Mouse (Mus musculus) megakaryocyte, embryonic 14.5 days (primary cell): ENCODE measurements around the gene Gm11555. TPM values are rescaled to one million over a fixed set of nuclear protein-coding genes. Genes with fewer than 3 reads are reported as not detected.
"Not testable (repeated sequence)": the region's sequence is repeated elsewhere in the genome, so short reads cannot be mapped to it uniquely, and the experiment has no call there.

Experiments used
- H3K27me3 ChIP-seq: replicated peaks from 2 replicates; pipeline ENCODE3; 2012; ENCODE audit warnings: inconsistent platforms
- H3K36me3 ChIP-seq: replicated peaks from 2 replicates; pipeline ENCODE3; 2012; ENCODE audit warnings: low read length, inconsistent platforms, mixed read lengths
- H3K4me1 ChIP-seq: 2 replicates; pipeline ENCODE4 v1.6.1; 2012; ENCODE audit warnings: inconsistent platforms
- H3K4me3 ChIP-seq: replicated peaks from 2 replicates; pipeline ENCODE3; 2012; ENCODE audit warnings: moderate library complexity, mild to moderate bottlenecking, inconsistent platforms
- H3K9me3 ChIP-seq: 2 replicates; pipeline ENCODE4 v1.6.1; 2012; ENCODE audit warnings: inconsistent platforms
- FLI1 ChIP-seq: IDR thresholded peaks from 2 replicates; pipeline ENCODE4 v1.6.1; 2012; ENCODE audit warnings: low read length, inconsistent platforms, mixed read lengths
- GATA1 ChIP-seq: IDR thresholded peaks from 3 replicates; pipeline ENCODE4 v1.6.1; 2012; ENCODE audit warnings: mixed read lengths, low read length, inconsistent platforms, borderline replicate concordance
- polyA plus RNA-seq: library from polyadenylated mRNA; stranded (reverse); fragments of >175 nt; gene quantifications from 2 replicates; pipeline ENCODE4 v1.2.3, GENCODE M21; 2012; ENCODE audit warnings: low replicate concordance; ENCODE audit not compliant: insufficient read depth

Gm11555 gene
- not detected in 2 replicates for polyA plus RNA-seq

DNA sequence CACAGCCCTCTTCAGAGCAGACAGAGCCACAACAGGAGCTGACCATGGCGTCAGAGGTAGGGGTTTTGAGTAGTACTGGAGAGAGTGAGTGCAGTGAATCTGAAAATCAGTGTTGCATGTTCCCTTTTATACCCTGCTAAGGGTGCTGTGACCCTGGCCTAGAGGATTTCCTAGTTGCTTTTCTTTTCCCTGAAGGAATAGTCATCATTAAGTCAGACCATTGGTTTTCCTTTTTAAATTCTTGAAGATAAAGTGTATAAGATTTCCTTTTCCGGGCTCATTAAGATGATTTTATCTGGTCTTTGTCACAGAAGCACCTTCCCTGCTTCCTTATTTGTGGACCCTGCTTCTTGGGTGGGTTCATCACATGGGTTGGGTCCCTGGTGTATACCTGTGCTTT is at the start of gene Gm11555:
Gm11555 (minus strand) TSS at position 101 of the 400 bp plus-strand sequence.
- H3K4me3 ChIP-seq, result no peak within 1 kb of the TSS
- no peaks in the 10 kb centered on the region for H3K4me1 ChIP-seq
- no peaks in the 10 kb centered on the region for H3K9me3 ChIP-seq
- no peak for TF ChIP-seq GATA1
- TF ChIP-seq FLI1, result no peak
- no peaks in the 10 kb centered on the region for H3K27me3 ChIP-seq
- no peaks in the 10 kb centered on the region for H3K36me3 ChIP-seq

- H3K4me1 ChIP-seq, result no peaks in the 10 kb centered on the region
- no peak within 1 kb of the TSS for H3K4me3 ChIP-seq
- H3K9me3 ChIP-seq, result no peaks in the 10 kb centered on the region
- TF ChIP-seq FLI1 (no peak), GATA1 (no peak)
- H3K27me3 ChIP-seq, result no peaks in the 10 kb centered on the region
- H3K36me3 ChIP-seq, result no peaks in the 10 kb centered on the region
These were observed 40.4 kb upstream of the Gm11555 start, which contains the start of gene Gm14190 for GRCm38 (mm10) chr11:99690463-99690862. Gene Gm14190, minus strand, starts transcription at chr11:99690740.

DNA sequence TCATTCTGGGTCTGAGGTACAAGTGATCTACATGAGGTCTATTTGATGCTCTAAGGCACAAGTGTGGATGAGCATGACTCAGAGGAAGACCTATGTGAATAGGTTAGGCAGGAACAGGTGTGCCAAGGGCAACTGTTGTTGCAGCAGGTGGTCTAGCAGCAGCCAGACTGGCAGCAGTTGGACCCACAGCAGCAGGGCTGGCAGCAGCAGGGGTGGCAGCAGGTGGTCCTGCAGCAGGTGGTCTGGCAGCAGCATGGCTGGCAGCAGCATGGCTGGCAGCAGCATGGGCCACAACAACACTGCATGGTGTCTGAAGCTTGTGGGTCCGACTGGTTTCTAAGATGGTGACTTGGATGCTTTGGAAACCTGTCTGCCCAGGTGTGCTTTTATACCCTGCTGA is 35.2 kb upstream of the Gm11555 start:
- H3K27me3 ChIP-seq, H3K4me1 ChIP-seq, H3K4me3 ChIP-seq, H3K9me3 ChIP-seq, H3K36me3 ChIP-seq: not testable (repeated sequence)

GRCm38 (mm10) chr11:99683481-99683880 is 33.4 kb upstream of the Gm11555 start:
- no peaks in the 10 kb centered on the region for H3K27me3 ChIP-seq
- TF ChIP-seq GATA1 (no peak), FLI1 (no peak)
- peak overlapping the region; percentile 54 for H3K4me3 ChIP-seq
- H3K4me1 ChIP-seq, result no peaks in the 10 kb centered on the region
- H3K36me3 ChIP-seq, result no peaks in the 10 kb centered on the region
- no peaks in the 10 kb centered on the region for H3K9me3 ChIP-seq

DNA sequence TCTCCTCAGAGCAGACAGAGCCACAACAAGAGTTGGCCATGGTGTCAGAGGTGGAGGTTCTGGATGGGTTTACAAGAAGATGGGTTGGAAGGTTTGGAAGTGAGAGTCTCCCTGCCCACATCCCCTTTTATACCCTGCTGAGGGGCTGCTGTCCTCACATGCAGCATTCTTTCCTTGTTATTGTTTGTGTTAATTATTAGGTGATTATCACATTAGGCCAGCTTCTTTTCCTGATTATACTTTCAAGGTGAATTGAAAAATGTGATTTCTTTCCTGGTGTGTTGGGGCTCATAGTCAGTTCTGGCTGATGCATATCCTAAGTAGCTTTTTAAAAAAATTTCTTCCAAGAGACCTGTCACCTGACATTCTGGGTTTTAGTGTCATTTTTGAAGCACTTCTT is 15.8 kb upstream of the Gm11555 start, which contains the start of gene Krtap4-6:
Krtap4-6 (minus strand) TSS at position 101 of the 400 bp plus-strand sequence.
- TF ChIP-seq GATA1 (no peak), FLI1 (no peak)
- Histone ChIP-seq H3K27me3 (no peaks in the 10 kb centered on the region), H3K36me3 (no peaks in the 10 kb centered on the region), H3K9me3 (0 out of 2 replicates have a peak, but pooled peaks cover 3% of the 10 kb centered on the region), H3K4me3 (no peak within 1 kb of the TSS), H3K4me1 (no peaks in the 10 kb centered on the region)

DNA sequence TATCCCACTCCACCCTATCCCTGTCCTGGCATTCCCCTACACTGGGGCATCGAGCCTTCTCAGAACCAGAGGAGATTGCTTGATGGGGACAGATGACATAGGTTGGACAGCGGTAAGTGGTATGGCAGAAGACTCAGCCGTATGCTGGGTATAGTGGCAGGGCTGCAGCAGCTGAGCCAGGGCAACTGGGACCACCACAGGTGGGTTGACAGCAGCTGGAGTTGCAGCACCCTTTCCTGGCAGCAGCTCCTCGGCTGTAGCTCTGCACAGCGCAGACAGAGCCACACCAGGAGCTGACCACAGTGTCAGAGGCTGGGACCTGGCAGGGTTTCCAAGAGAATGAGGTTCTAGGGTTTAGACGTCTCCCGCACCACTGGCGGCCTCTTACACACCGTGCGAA is 12.8 kb upstream of the Gm11555 start:
- Histone ChIP-seq H3K4me3 (no peak overlapping the region), H3K9me3 (0 out of 2 replicates have a peak, but pooled peaks cover 3% of the 10 kb centered on the region), H3K4me1 (no peaks in the 10 kb centered on the region), H3K27me3 (no peaks in the 10 kb centered on the region), H3K36me3 (no peaks in the 10 kb centered on the region)
- TF ChIP-seq FLI1, result no peak
- no peak for TF ChIP-seq GATA1

DNA sequence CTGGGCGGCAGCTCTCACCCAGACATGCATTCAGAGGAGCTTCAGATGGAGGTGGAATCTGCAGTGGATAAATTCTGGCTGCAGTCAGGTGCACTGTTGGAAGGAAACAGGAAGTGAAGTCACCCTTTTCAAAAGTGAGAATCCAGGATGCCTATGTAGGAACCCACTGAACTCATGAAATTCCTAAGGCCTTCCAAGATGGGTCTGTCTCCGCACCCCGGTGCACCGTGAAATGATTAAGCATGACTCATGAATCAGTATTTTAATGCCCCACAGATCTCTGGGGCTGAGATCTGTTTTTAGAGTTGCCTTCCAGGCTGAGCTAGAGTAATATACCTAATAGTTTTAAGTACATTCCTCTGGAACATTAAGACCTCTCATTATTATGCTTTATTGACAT is 9.2 kb upstream of the Gm11555 start:
- Histone ChIP-seq H3K9me3 (0 out of 2 replicates have a peak, but pooled peaks cover 3% of the 10 kb centered on the region), H3K27me3 (no peaks in the 10 kb centered on the region), H3K36me3 (no peaks in the 10 kb centered on the region), H3K4me1 (no peaks in the 10 kb centered on the region), H3K4me3 (no peak overlapping the region)
- TF ChIP-seq GATA1 (no peak), FLI1 (no peak)

DNA sequence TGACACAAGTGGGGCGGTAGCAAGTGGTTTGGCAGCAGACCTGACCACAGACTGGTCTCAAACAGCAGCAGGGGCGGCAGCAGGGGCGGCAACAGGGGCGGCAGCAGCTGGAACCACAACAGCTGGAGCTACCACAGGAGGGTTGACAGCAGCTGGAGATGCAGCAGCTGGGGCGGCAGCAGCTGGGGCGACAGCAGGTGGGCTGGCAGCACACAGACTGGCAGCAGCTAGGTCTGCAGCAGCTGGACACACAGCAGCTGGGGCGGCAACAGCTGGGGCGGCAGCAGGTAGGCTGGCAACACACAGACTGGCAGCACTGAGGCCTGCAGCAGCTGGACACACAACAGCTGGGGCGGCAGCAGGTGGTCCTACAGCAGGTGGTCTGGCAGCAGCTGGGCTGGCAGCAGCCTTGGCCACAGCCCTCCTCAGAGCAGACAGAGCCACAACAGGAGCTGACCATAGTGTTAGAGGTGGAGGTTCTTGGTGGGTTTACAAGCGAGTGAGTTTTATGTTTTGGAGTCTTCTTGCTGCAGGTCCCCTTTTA is 8.5 kb upstream of the Gm11555 start, which contains the start of gene Gm11563:
Gm11563 (minus strand) TSS at position 494 of the 544 bp plus-strand sequence.
- not testable (repeated sequence) for H3K36me3 ChIP-seq, H3K9me3 ChIP-seq, H3K27me3 ChIP-seq, H3K4me3 ChIP-seq, H3K4me1 ChIP-seq

DNA sequence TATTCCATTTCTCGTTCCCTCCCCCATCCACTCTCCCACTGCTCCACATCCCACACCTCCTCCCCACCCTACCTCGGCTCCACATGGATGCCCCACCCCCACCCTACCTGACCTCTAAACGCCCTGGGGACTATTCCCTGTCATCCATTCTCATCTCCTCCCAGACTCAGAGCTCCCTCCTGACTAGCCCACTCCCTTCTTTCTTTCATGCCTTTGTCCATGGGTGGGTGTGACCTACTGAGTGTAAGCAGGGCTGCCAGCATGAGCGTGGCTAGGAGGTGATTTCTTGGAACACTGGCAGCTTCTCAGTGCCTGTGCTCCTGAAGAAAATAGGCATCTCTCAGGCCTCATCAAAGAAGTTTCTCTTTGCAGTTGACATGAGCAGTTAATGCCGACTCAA is 7.0 kb upstream of the Gm11555 start:
- H3K27me3 ChIP-seq, result no peaks in the 10 kb centered on the region
- TF ChIP-seq FLI1 (no peak), GATA1 (no peak)
- H3K4me3 ChIP-seq, result no peak overlapping the region
- 0 out of 2 replicates have a peak, but pooled peaks cover 3% of the 10 kb centered on the region for H3K9me3 ChIP-seq
- H3K4me1 ChIP-seq, result no peaks in the 10 kb centered on the region
- H3K36me3 ChIP-seq, result no peaks in the 10 kb centered on the region

DNA sequence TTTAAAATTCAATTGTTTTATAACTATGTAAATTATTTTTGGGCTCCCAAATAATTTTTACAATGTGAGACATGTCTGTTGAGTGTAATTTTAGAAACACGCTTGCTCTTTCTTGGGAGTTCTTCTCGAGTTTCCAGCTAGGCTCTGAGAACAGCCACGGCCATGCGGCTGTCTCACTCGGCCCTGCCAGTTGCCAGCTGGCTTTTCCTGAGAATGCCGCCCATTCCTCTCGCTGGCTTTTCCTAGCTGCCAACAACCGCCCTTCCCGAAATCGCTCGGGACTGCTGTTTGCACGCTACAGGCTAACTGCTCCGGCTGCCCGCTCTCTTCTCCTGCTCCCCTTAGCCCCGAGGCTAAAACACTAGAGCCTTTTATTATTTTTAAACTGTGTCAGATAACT is 3.6 kb downstream of the Gm11555 start:
- Histone ChIP-seq H3K27me3 (no peaks in the 10 kb centered on the region), H3K4me1 (no peaks in the 10 kb centered on the region)
- no peak for TF ChIP-seq GATA1
- TF ChIP-seq FLI1, result no peak

DNA sequence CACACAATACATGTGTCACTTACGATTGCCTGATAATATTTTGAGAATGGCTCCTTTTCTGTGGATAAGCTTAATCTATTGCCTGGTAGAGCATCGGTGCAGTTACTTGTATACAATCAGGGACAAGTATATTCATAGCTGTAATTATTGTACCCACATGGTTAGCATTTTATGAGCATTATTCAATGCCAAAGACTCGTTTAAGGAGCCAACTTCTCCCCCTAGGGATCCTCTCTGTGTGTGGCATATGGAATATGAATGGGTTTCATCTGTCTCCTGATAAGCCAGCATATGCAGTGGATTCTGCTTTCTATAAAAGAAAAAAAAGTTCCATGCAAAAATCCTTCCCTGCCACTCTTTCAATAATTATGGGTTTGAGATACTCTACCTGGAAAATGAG is 5.7 kb downstream of the Gm11555 start:
- Histone ChIP-seq H3K9me3 (no peaks in the 10 kb centered on the region), H3K27me3 (no peaks in the 10 kb centered on the region), H3K4me1 (no peaks in the 10 kb centered on the region), H3K36me3 (no peaks in the 10 kb centered on the region), H3K4me3 (no peak overlapping the region)
- TF ChIP-seq GATA1 (no peak), FLI1 (no peak)

More for the DNA sequence above, 3.6 kb downstream of the Gm11555 start:
- no peaks in the 10 kb centered on the region for H3K36me3 ChIP-seq
- H3K9me3 ChIP-seq, result no peaks in the 10 kb centered on the region
- no peak overlapping the region for H3K4me3 ChIP-seq

DNA sequence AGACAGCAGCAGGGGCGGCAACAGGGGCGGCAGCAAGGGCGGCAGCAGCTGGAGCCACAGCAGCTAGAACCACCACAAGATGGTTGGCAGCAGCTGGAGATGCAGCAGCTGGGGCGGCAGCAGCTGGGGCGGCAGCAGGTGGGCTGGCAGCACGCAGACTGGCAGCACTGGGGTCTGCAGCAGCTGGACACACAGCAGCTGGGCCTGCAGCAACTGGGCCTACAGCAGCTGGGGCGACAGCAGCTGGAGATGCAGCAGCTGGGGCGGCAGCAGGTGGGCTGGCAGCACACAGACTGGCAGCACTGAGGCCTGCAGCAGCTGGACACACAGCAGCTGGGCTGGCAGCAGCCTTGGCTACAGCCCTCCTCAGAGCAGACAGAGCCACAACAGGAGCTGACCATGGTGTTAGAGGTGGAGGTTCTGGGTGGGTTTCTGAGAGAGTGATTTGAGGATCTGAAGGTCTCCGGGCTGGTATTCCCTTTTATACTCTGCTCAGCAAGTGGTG is 6.3 kb downstream of the Gm11555 start, which contains the start of gene Krtap4-7:
Krtap4-7 (minus strand) TSS at position 455 of the 505 bp plus-strand sequence.
- not testable (repeated sequence) for H3K36me3 ChIP-seq, H3K27me3 ChIP-seq, H3K4me1 ChIP-seq, H3K9me3 ChIP-seq, H3K4me3 ChIP-seq
